Mouse (Mus musculus): ENCODE data around the gene Dcaf4. TPM values are rescaled to one million over a fixed set of nuclear protein-coding genes. Genes with fewer than 3 reads are reported as not detected.

Gene Dcaf4
- total and polyA plus RNA-seq, 2 experiments from 2014 or later = 40.8 to 48.7 TPM

DNA sequence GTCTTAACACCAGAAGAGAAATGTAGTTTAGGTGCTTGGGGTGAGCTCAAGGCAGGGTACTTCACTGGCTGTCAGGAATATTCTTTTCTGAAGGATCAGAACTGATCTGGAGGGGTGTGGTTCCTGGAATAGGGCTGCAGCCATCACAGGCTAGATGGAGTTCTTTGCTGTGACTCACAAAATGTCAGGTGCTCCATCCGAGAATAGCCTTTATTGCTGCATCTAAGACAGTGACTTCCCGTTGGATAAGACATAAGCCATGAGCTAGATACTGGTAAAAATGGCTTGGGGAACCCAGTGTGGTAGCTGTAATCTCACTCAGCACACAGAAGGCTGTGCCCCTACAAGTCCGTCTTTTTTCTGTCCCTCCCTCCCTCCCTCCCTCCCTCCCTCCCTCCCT is 13.9 kb downstream of the Dcaf4 start:
- ATAC-seq (ENCODE audit: low FRiP score) (no peak), DNase-seq (ENCODE audit: low spot score) (no peak)
- Histone ChIP-seq H3K4me2 (ENCODE audit: low read depth, low read length, poor library complexity, severe bottlenecking) (no peak overlapping the region), H3K27me3 (ENCODE audit: insufficient read depth, low read length) (no peaks in the 10 kb centered on the region), H3K9me3 (ENCODE audit: low read length) (no peaks in the 10 kb centered on the region), H3K9ac (replicated peaks; ENCODE audit: low read length, poor library complexity, severe bottlenecking) (no peak overlapping the region), H3K4me3 (ENCODE audit: low read depth, low read length) (no peak overlapping the region), H3K36me3 (ENCODE audit: insufficient read depth, low read length) (peaks cover 32% of the 10 kb centered on the region), H3K27ac (ENCODE audit: low read depth, low read length) (no peak overlapping the region), H3K4me1 (ENCODE audit: insufficient read depth, low read length) (no peaks in the 10 kb centered on the region)
- no peak for TF ChIP-seq CTCF (IDR thresholded peaks at IDR 0.05)
- 84% methylated on average over 3 of the region's 3 CpGs for WGBS

DNA sequence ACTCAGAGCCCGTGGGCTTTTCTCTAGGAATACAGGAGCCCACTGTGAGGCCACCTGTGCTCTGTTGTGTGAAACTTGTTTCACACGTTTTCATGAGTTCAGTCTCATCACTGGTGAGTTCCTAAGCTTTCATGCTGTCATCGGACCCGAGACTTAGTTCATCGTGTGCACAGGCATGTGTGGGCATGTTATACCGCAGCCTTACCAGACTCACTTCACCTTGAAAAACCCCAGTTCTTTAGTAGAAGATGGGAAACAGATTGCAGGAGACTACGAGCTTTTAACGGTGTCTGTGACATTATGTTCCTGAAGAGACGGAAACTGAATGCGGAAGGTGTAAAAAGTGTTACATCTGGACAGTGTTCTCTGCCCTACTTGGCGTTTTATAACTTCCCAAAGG is 15.2 kb downstream of the Dcaf4 start:
- ATAC-seq (ENCODE audit: low FRiP score) = no peak
- 91% methylated on average over 11 of the region's 11 CpGs for WGBS
- no peak for DNase-seq (ENCODE audit: low spot score)
- H3K36me3 ChIP-seq (ENCODE audit: insufficient read depth, low read length) = peaks cover 43% of the 10 kb centered on the region
- no peaks in the 10 kb centered on the region for H3K27me3 ChIP-seq (ENCODE audit: insufficient read depth, low read length)
- no peak overlapping the region for H3K4me3 ChIP-seq (ENCODE audit: low read depth, low read length)
- no peaks in the 10 kb centered on the region for H3K4me1 ChIP-seq (ENCODE audit: insufficient read depth, low read length)
- no peak for TF ChIP-seq CTCF (IDR thresholded peaks at IDR 0.05)
- H3K27ac ChIP-seq (ENCODE audit: low read depth, low read length) = no peak overlapping the region
- H3K9me3 ChIP-seq (ENCODE audit: low read length) = no peaks in the 10 kb centered on the region
- no peak overlapping the region for H3K9ac ChIP-seq (replicated peaks; ENCODE audit: low read length, poor library complexity, severe bottlenecking)
- no peak overlapping the region for H3K4me2 ChIP-seq (ENCODE audit: low read depth, low read length, poor library complexity, severe bottlenecking)

DNA sequence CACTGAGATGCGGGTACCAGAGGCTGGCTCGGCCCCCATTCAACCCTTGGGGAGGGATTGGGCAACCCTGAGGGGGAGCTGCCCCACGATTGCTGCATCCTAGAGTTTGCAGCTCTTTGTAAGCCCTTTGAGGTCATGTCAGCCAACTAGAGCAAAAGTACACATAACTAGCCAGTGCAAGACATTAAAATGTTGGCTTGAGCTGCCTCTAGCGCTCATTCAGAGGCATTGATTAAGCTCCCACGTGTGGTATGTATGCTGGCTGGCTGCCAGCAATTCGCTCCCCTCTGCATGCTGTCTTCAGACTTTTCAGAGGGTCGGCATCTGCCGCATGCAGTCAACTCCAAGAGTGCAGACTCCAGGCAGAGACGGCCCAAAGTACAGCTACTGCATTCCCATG is 15.8 kb downstream of the Dcaf4 start:
- 35% methylated on average over 9 of the region's 9 CpGs for WGBS
- no peak overlapping the region for H3K27ac ChIP-seq (ENCODE audit: low read depth, low read length)
- peak; percentile 90 for DNase-seq (ENCODE audit: low spot score)

DNA sequence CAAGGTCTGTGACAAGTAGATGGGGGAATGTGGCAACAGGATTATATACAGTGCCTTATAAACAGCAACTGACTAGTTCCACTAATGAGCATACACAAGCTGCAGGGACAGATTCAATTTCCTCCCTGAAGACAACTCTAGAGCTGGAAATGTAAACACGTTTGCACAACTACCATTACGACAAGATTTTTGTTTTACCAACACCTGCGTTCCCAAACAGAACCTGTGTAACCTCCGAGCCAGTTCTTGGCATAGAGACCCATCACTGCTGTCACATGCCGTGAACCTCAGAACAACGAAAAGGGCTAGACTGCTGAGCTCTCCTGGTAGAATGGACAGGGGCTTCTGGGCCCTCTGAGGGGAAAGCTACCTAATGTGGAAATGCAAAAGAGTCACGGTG is 23.7 kb downstream of the Dcaf4 start:
- DNase-seq (ENCODE audit: low spot score) (no peak), ATAC-seq (ENCODE audit: low FRiP score) (no peak)
- Histone ChIP-seq H3K4me2 (ENCODE audit: low read depth, low read length, poor library complexity, severe bottlenecking) (no peak overlapping the region), H3K9ac (replicated peaks; ENCODE audit: low read length, poor library complexity, severe bottlenecking) (no peak overlapping the region), H3K36me3 (ENCODE audit: insufficient read depth, low read length) (peaks cover 42% of the 10 kb centered on the region), H3K9me3 (ENCODE audit: low read length) (no peaks in the 10 kb centered on the region), H3K4me3 (ENCODE audit: low read depth, low read length) (no peak overlapping the region), H3K27me3 (ENCODE audit: insufficient read depth, low read length) (no peaks in the 10 kb centered on the region), H3K27ac (ENCODE audit: low read depth, low read length) (no peak overlapping the region), H3K4me1 (ENCODE audit: insufficient read depth, low read length) (no peaks in the 10 kb centered on the region)
- TF ChIP-seq CTCF (IDR thresholded peaks at IDR 0.05) = no peak
- WGBS = 81% methylated on average over 7 of the region's 7 CpGs

More for the DNA sequence above, 15.8 kb downstream of the Dcaf4 start:
- Histone ChIP-seq H3K4me3 (ENCODE audit: low read depth, low read length) (no peak overlapping the region), H3K36me3 (ENCODE audit: insufficient read depth, low read length) (peaks cover 48% of the 10 kb centered on the region), H3K4me1 (ENCODE audit: insufficient read depth, low read length) (no peaks in the 10 kb centered on the region), H3K4me2 (ENCODE audit: low read depth, low read length, poor library complexity, severe bottlenecking) (no peak overlapping the region), H3K27me3 (ENCODE audit: insufficient read depth, low read length) (no peaks in the 10 kb centered on the region), H3K9ac (replicated peaks; ENCODE audit: low read length, poor library complexity, severe bottlenecking) (no peak overlapping the region), H3K9me3 (ENCODE audit: low read length) (no peaks in the 10 kb centered on the region)
- 0 out of 2 replicates have a peak, but pooled peaks have one; percentile 23 for ATAC-seq (ENCODE audit: low FRiP score)
- TF ChIP-seq CTCF (IDR thresholded peaks at IDR 0.05) = peak; percentile 40

DNA sequence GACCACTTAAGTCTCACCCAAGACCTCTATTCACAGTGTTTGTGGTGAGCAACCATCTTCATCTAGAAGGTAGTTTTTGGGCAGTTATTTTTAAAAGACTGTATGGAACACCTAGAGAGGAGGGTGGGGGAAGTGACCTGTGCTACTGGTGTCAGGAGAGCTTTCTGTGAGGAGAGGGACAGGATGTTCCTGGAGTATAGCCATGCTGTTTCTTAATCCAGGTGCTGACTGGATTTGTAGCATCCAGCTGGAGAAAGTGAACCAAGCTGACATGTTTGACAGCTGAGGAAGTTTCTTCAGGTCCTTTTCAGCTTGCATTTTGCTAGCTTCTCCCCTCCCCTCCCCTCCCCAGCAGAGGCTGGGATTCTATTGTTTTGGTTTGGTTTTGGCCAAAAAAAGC is 24.5 kb downstream of the Dcaf4 start:
- Histone ChIP-seq H3K27me3 (ENCODE audit: insufficient read depth, low read length) (no peaks in the 10 kb centered on the region), H3K36me3 (ENCODE audit: insufficient read depth, low read length) (peaks cover 37% of the 10 kb centered on the region), H3K27ac (ENCODE audit: low read depth, low read length) (no peak overlapping the region), H3K9ac (replicated peaks; ENCODE audit: low read length, poor library complexity, severe bottlenecking) (no peak overlapping the region), H3K4me3 (ENCODE audit: low read depth, low read length) (no peak overlapping the region), H3K9me3 (ENCODE audit: low read length) (no peaks in the 10 kb centered on the region), H3K4me2 (ENCODE audit: low read depth, low read length, poor library complexity, severe bottlenecking) (no peak overlapping the region), H3K4me1 (ENCODE audit: insufficient read depth, low read length) (no peaks in the 10 kb centered on the region)
- ATAC-seq (ENCODE audit: low FRiP score) = no peak
- TF ChIP-seq CTCF (IDR thresholded peaks at IDR 0.05) = no peak
- no peak for DNase-seq (ENCODE audit: low spot score)

DNA sequence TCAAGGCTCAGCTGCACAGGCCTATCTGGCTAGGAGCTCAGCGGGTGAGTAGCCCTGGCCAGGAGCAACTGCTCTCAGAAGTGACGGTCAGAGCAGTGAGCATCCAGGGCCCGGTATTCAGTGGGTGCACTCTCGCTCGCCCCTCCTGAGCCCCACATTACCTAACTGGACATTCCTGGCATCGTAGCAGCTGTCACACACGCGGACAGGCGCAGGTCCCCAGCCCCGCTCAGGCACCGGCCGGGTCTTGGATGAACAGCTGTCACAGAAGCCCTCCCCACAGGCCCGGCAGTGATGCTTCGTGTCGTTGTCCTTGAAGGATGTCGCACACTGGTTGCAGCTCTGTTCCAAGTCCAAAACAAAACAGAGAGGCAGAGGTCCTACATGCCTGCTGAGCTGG is 31.0 kb downstream of the Dcaf4 start:
- Histone ChIP-seq H3K9ac (replicated peaks; ENCODE audit: low read length, poor library complexity, severe bottlenecking) (no peak overlapping the region), H3K9me3 (ENCODE audit: low read length) (no peaks in the 10 kb centered on the region), H3K4me2 (ENCODE audit: low read depth, low read length, poor library complexity, severe bottlenecking) (no peak overlapping the region), H3K4me1 (ENCODE audit: insufficient read depth, low read length) (no peaks in the 10 kb centered on the region), H3K27ac (ENCODE audit: low read depth, low read length) (no peak overlapping the region), H3K4me3 (ENCODE audit: low read depth, low read length) (no peak overlapping the region), H3K36me3 (ENCODE audit: insufficient read depth, low read length) (peaks cover 74% of the 10 kb centered on the region), H3K27me3 (ENCODE audit: insufficient read depth, low read length) (no peaks in the 10 kb centered on the region)
- no peak for TF ChIP-seq CTCF (IDR thresholded peaks at IDR 0.05)
- ATAC-seq (ENCODE audit: low FRiP score) (no peak), DNase-seq (ENCODE audit: low spot score) (no peak)
- WGBS = 97% methylated on average over 16 of the region's 16 CpGs
